In genomic region chr14:75954766-75955165, GRCm38 (mm10) we compare ENCODE assay signal across 26 mouse cellular contexts. TPM values are rescaled to one million over a fixed set of nuclear protein-coding genes. Genes with fewer than 3 reads are reported as not detected.
DNase-seq lines count a peak whose midpoint lies in the region; ATAC-seq lines count a peak whose summit lies in the region.
"Had no signal": no experiment of that assay in that cellular context is flagged by ENCODE, and none has a peak within 500 bp of the region (broad histone marks: within the 10 kb centered on the region; RNA-seq: fewer than 3 reads in every experiment).

Kctd4 (plus strand) TSS chr14:75955009.

- no peak for DNase-seq in layer of hippocampus, adult 18-20 months (ENCODE audit: low spot score in 2 of 2)
- no peak for DNase-seq in layer of hippocampus, adult 9-11 months
- DNase-seq in neural tube, embryonic 10.5 days (ENCODE audit: extremely low spot score, low spot score) = no peak
- DNase-seq in left cerebral cortex, postnatal 10 days (ENCODE audit: extremely low spot score in 1 of 2, low spot score in 2 of 2) = no peak
- no peak for DNase-seq in ovary, adult 18-20 months (ENCODE audit: low spot score)
- no peak for DNase-seq in cerebellum, postnatal 14 days
- DNase-seq: adrenal gland, adult 8-10 months; cerebellum, adult 8-10 months; heart, postnatal 10 days; kidney, adult 8-10 months; kidney, postnatal 25 days; right cerebral cortex, postnatal 25 days; thymus, adult 18-20 months had no signal

- H3K4me3 ChIP-seq in neural tube, embryonic 14.5 days (ENCODE audit: low read depth, low read length) = no peak within 1 kb of the TSS
- H3K4me3 ChIP-seq: forebrain, embryonic 13.5 days; hindbrain, embryonic 12.5 days; liver, embryonic 15.5 days; midbrain, embryonic 12.5 days; neural tube, embryonic 13.5 days had no signal

- no peak within 1 kb of the TSS for H3K9ac ChIP-seq in neural tube, embryonic 14.5 days (replicated peaks; ENCODE audit: low read depth, low read length)
- H3K9ac ChIP-seq: forebrain, embryonic 13.5 days; hindbrain, embryonic 12.5 days; liver, embryonic 15.5 days; midbrain, embryonic 12.5 days; neural tube, embryonic 13.5 days had no signal

- H3K27ac ChIP-seq in neural tube, embryonic 14.5 days (ENCODE audit: low read depth, low read length) = no peak within 1 kb of the TSS
- H3K27ac ChIP-seq: forebrain, embryonic 13.5 days; hindbrain, embryonic 12.5 days; liver, embryonic 15.5 days; macrophage; midbrain, embryonic 12.5 days; neural tube, embryonic 13.5 days had no signal

- intact Hi-C loops in left cerebral cortex, postnatal 10 days (cut with DNase I) = no loop called here

- no peaks in the 10 kb centered on the region for H3K9me3 ChIP-seq in neural tube, embryonic 14.5 days (ENCODE audit: control insufficient read depth, low read length)
- H3K9me3 ChIP-seq: forebrain, embryonic 13.5 days; hindbrain, embryonic 12.5 days; liver, embryonic 15.5 days; midbrain, embryonic 12.5 days; neural tube, embryonic 13.5 days had no signal

- no peak within 1 kb of the TSS for H3K4me2 ChIP-seq in neural tube, embryonic 14.5 days (ENCODE audit: low read depth, low read length)
- H3K4me2 ChIP-seq: forebrain, embryonic 13.5 days; heart, embryonic 11.5 days; hindbrain, embryonic 12.5 days; liver, embryonic 15.5 days; midbrain, embryonic 12.5 days; neural tube, embryonic 13.5 days had no signal

- no peak for ATAC-seq in neural tube, embryonic 14.5 days (ENCODE audit: low read depth)
- ATAC-seq: forebrain, embryonic 13.5 days; inflammation-experienced regulatory T-cells, adult 6 months had no signal

- H3K27me3 ChIP-seq in neural tube, embryonic 14.5 days (ENCODE audit: control insufficient read depth, insufficient read depth, low read length) = no peaks in the 10 kb centered on the region
- H3K27me3 ChIP-seq: CH12.LX; forebrain, embryonic 13.5 days; hindbrain, embryonic 12.5 days; liver, embryonic 15.5 days; midbrain, embryonic 12.5 days; neural tube, embryonic 13.5 days had no signal

- H3K36me3 ChIP-seq in neural tube, embryonic 14.5 days (ENCODE audit: control insufficient read depth, insufficient read depth, low read length) = no peaks in the 10 kb centered on the region
- H3K36me3 ChIP-seq: hindbrain, embryonic 12.5 days; liver, embryonic 15.5 days; midbrain, embryonic 12.5 days; neural tube, embryonic 13.5 days had no signal

- H3K4me1 ChIP-seq in neural tube, embryonic 14.5 days (ENCODE audit: control insufficient read depth, insufficient read depth, low read length) = no peaks in the 10 kb centered on the region
- H3K4me1 ChIP-seq: hindbrain, embryonic 12.5 days; liver, embryonic 15.5 days; midbrain, embryonic 12.5 days; neural tube, embryonic 13.5 days had no signal

- 94% methylated on average over 7 of the region's 7 CpGs for WGBS in neural tube, embryonic 14.5 days

RNA-seq across cellular contexts. Expression of gene Kctd4, which starts in this region (rescaled TPM):
- 10 to 100 TPM; 55.5 to 59.9 TPM for total RNA-seq in layer of hippocampus, adult 18-20 months (2021)
- 13.7 and 16.6 TPM in 2 replicates for polyA plus RNA-seq in neural tube, embryonic 14.5 days (2014; fragmentation: Nextera tagmentation; extraction: Ambion mirVana)
- 10 to 100 TPM; 13.2 to 14.6 TPM for total RNA-seq in left cerebral cortex, postnatal 10 days (2021)
- total RNA-seq: CH12.LX; heart, postnatal 10 days had no signal
- polyA plus RNA-seq: gonadal fat pad, adult 2 months; macrophage; spleen, adult 2 months; urinary bladder, adult 2 months had no signal
